Mouse (Mus musculus) T-cell, adult 2 months (primary cell): ENCODE measurements around the gene Gm37240.
"Not testable (repeated sequence)": the region's sequence is repeated elsewhere in the genome, so short reads cannot be mapped to it uniquely, and the experiment has no call there.

Experiments
- DNase-seq: peaks from one replicate; pipeline ENCODE4 v3.0.0; 2022; ENCODE audit warnings: low spot score

Gene Gm37240

DNA sequence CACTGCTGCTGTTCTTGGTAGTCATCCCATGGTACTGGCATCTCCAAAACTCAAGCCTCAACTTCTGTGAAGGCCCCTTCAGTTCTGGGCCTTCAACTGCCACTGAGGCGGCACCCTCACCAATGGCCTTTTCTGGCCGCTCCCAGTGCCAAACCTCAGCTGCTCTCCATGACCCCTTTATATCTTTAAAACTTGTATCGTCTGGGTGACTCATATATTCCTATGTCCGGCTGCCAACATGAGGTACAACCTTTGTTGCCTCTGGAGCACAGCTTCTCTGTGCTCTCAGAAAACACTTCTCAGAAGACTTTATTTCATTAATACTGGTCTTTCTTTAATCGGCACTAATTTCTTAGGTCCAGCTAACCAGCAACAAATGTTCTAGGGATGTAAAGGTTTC is 996.3 kb downstream of the Gm37240 start:
- no peak for DNase-seq

DNA sequence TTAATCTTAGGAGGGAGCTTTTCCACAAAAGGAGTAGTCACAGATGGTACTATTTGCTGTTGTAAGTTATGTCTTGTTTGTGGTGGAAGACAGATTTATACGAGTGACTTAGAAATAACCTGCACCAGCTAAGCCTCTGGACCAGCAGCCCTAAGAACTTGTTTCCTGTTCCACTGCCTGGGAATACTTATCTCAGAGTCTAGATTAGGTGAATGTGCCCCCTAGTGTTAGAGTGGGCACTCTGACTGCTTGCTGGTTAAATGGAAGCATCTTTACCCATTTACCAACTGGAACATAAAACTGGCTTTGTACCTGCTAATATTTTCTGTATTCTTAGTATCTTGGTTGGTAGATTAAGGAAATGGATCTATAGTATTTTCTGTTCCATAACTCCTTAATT is 997.7 kb downstream of the Gm37240 start:
- DNase-seq, result no peak

DNA sequence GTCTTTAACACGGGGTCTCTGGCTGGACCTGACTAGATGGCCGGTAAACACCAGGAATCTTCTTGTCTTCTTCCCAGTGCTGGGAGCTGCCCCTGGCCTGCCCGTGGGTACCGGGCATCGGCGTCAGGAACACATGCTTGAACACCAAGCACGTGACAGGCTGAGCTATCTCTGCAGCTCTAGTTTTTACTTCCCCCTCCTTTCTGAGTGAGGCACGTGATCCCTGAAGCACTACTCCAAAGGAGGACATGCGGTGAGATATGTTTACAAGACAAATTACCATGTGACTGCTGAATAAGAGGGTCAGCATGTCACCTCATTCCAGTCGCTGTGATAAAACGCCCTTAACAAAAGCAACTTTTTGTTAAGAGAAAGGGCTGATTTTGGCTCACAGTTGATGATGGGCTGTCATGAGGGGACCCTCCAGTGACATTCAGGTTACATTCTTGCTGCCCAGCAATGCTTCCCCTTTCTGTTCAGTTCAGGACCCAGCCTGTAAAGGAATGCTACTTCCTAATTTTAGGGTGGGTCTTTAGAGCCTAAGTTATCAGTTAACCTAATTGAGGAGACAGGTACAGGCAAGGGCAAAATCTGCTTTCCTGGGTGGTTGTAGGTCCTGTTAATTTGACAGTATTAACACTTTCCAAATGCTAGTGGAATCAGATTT is 1003.4 kb downstream of the Gm37240 start:
- DNase-seq, result peak; percentile 26

- no peak for DNase-seq
Observed at GRCm38 (mm10) chr3:84876211-84876610, 1011.1 kb downstream of the Gm37240 start.

DNA sequence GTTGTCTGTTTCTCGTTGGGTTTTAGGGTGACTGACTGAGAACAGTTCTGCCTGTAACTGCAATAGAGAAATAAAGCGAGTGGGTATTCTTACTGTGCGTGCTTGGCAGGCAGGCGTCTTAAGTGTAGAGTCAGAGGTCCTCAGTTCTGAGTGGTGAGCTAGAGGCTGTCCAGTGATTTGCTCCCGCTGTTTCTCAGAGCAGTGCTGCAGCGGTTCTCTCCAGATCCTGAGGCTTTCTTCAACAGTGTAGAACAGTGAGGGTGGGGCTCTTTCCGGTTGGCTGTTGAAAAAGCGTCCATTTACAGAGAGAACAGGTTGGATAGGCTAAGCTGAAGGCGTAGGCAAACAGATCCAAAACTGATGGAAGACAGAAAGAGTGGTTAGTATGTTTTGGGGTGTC is 1012.0 kb downstream of the Gm37240 start:
- DNase-seq, result no peak

GRCm38 (mm10) chr3:84870126-84870525 is 1017.2 kb downstream of the Gm37240 start:
- DNase-seq, result no peak

GRCm38 (mm10) chr3:84867991-84868390 is 1019.3 kb downstream of the Gm37240 start:
- no peak for DNase-seq

DNA sequence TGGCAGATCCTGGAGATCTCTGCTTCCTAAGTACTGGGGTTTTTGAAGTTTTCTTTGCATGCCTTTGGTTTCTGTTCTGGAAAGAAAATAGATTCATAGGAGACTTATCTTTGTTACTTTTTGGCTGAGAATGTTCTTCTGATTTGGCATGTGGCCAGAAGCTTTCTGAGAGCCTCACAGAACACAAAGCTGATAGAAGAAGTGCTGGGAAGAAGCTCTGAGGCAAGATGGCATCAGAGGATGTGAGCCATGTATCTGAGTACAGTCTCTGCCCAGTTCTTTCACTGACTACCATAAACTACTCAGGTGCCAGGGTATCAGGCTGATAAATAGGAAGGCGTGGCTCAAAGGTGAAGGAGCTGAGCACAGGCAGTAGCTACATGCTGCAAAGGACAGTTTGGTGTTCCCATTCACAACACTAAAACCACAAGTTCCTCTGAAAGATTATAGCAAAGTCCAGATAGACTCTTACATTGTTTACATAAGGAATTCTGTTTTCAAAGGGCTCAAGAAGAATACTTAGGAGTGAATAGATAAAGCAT is 1019.8 kb downstream of the Gm37240 start:
- no peak for DNase-seq

DNA sequence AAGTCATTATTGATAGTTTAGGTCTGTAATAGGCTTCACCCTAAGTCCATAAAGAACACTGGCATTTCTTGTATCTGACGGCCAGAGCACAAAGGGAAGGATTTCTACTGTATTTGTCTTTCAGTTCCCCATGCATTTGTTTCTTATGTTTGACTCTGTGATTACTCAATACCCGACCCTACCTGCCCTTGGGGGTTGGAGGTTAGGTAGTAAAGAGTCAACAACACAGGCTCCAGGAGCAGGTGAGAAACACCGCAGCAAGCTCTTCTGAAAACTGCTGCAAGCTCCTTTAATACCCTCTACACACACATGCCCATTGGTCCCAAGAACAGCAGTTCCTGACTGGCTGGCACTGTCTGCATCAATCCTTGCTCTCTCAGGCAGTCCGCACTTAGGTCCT is 1020.5 kb downstream of the Gm37240 start:
- no peak for DNase-seq

DNA sequence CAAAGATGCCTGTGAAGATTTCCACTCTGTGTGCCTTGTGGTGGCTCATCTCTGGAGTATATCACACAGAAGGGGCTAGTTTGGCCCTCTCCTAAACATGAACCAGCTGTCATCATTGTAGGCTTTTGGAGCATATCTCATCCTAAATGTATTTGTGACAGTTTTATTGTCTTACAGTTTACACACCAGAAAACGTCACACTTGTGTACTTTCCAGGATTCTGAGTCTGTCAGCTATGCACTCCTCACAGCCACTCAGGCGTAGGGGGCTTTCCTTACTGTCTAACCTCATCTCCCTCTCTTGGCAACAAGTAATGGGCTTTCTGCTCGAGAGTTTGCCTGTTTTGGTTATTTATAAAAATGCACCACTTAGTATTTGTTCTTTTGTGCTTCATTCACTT is 1021.6 kb downstream of the Gm37240 start:
- no peak for DNase-seq

DNA sequence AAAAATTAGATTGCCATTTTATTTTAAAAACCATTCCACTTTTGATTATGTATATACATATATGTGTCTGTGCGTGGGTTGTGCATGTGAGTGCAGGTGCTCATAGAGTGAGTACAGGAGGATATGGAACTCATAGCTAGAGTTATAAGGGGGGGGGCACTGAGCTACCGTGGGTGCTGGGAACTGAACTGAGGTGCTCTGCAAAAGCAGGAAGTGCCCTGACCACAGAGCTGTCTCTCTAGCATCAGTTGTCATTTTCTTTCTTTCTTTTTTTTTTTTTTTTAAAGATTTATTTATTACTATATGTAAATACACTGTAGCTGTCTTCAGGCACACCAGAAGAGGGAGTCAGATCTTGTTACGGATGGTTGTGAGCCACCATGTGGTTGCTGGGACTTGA is 1025.5 kb downstream of the Gm37240 start:
- not testable (repeated sequence) for DNase-seq

GRCm38 (mm10) chr3:84860669-84861068 is 1026.6 kb downstream of the Gm37240 start:
- DNase-seq, result no peak

DNA sequence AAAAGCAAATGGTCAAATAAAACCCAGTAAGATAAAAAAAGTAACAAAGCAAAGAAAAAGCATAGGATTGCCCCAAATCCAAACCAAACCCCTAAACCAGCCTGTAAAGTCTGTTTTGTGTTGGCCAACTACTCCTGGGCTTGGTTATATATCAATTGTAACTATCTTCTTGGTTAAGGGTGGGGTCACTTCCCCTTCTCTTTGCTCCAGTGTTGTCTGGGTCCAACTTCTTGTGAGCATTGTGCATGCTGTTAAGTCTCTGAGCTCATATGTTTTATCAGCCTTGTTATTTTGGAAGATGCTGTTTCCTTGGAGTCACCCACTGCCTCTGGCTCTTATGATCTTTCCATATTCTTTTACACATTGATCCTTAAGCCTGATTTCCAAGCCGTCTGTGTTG is 1032.9 kb downstream of the Gm37240 start:
- DNase-seq, result no peak

DNA sequence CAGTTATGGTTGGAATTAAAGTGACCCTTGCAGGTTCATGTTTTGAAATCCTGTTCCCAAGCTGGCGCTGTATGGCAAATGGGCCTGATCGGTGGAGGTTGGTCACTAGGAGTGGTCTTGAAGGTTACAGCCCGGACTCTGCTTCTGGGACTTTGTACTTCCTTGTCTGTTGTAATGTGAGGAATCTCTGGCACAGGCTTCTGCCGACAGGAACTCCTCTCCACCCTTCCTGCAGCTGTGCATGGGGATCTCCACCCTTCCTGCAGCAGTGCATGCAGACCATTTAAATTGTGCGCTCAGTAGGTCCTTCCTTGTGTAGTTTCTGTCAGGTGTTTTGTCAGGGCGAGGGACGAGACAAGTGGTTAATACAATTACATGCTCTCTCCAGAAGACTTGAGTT is 1034.4 kb downstream of the Gm37240 start:
- DNase-seq, result no peak

- no peak for DNase-seq
Observed at GRCm38 (mm10) chr3:84851801-84852200, 1035.5 kb downstream of the Gm37240 start.

- DNase-seq, result no peak
Observed at GRCm38 (mm10) chr3:84850418-84850817, 1036.9 kb downstream of the Gm37240 start.

DNA sequence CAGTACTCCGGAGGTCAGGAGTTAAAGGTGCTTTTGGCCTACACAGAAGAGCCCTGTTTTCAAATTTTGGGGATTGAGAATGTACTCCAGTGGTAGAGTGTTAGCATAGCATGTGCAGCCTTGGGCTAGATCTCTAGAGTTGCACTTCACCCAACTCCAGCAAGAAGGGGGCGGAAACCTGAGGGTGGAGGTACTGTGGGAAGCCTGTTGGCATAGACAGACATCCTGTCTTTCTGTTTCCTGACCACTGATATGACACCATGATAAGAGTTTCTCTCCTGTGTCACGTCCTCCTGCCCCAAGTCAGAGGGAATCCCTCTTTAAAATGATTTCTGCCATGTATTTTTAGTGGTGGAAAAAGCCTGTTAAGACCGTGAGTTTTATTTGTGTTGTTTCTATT is 1038.5 kb downstream of the Gm37240 start:
- peak; percentile 73 for DNase-seq

DNA sequence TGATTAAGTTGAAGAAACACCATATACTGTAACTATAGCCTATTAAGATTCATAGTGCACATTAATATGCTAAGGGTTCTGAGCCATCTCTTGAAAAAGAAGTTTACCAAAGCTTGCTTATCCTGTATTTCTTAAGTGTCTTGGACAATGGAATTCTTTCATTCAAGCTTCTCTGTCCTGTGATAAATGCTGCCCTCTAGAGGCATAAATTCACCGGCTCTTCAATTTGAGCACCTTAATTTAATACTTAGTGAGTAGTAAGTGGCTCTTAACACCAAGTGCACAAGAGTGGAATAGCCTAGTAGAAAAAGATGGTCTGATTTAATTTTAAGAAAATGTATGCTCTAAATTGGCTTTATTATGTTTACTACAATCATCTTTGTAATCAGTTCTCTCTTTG is 1043.7 kb downstream of the Gm37240 start:
- DNase-seq, result peak; percentile 39

DNA sequence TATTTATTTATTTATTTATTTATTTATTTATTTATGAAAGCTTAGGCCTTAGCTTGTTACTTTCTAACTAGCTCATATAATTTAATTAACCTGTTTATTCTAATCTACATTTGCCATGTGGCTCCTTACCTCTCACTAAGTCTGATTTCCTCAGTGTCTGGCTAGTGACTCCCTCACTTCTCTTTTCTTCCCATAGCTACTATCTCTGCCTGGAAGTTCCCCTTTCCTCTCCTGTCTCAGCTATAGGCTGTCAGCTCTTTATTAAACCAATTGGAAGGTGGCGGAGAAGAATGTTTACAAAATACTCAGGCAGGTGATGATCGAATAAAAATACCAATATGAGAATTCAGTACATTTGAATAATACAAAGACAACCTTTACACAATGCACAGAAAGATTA is 1044.5 kb downstream of the Gm37240 start:
- DNase-seq, result no peak

GRCm38 (mm10) chr3:84841271-84841670 is 1046.0 kb downstream of the Gm37240 start:
- no peak for DNase-seq

- DNase-seq, result no peak
Observed at GRCm38 (mm10) chr3:84839499-84839898, 1047.8 kb downstream of the Gm37240 start.

DNA sequence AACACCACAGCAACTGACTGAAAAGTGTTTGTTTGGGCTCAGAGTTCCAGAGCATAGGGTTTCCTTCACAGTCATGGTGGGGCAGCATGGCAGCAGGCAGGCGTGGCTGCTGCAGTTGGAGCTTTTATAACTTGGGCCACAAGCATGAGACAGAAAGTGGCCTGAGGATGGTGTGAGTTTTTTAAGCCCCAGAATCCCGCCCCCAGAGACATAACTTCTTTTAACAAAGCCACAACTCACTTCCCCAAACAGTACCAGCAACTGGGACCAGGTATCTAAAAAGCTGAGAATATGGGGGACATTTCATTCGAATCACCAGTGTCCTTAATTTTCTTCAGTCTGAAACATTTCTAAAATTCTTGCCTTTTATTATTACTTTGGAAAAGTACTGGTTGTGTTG is 1049.3 kb downstream of the Gm37240 start:
- DNase-seq, result no peak

DNA sequence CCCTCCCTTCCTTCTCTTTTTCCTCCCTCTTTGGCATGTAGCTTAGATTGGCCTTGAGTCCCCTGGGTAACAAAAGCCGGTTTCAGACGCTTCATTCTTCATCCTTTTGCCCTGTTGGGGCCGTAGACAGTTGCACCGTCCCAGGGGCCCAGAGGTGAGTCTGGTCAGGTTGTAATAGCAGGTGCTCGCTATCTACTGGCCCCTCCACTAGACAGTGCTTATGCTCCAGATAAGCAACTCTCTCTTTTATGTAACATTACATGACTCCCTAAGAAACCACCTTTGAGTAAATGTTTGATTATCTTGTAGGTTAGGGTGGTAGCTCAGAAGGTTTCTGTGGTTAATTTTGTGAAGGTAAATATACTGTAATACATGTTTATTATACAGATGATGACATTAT is 1051.3 kb downstream of the Gm37240 start:
- DNase-seq, result no peak

DNA sequence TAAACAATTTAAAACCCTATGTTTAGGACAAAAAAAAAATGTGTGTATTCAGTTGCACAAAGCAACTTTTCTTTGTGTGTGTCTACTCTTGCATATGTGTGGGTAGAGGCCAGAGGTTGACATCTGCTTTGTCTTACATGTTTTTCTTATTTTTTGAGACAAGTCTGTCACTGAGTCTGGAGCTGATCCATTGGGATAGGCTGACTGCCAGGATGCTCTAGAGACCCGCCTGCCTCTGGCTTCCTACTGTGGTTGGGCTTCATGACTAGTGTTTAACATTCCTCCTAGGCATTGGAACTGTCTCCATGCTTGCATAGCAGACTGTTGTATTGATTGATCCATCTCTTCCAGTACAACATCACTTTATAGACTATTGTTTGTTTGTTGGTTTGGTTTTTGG is 1058.0 kb downstream of the Gm37240 start:
- no peak for DNase-seq
